Mouse (Mus musculus) MEL (cell line): ENCODE data around the gene Zcchc24. TPM values are rescaled to one million over a fixed set of nuclear protein-coding genes. Genes with fewer than 3 reads are reported as not detected.

Experiments
- DNase-seq: peaks from one replicate; pipeline ENCODE4 v3.0.0; 2011; ENCODE audit warnings: low read depth, low spot score
- H3K27ac ChIP-seq: 2 replicates; pipeline ENCODE4 v1.5.1; 2012; ENCODE audit warnings: low read depth, mild to moderate bottlenecking, control low read depth, low read length, moderate library complexity; ENCODE audit not compliant: control insufficient read depth
- H3K27me3 ChIP-seq, 2 experiments: fragments of 150-350 bp in 1 of 2; sonication (generic) in 1 of 2; 2 replicates each; pipeline ENCODE4 v1.6.1; 2012; ENCODE audit warnings: low read length in 2 of 2, mild to moderate bottlenecking in 2 of 2, improper control_type of control experiment in 1 of 2, moderate library complexity in 1 of 2; ENCODE audit not compliant: insufficient read depth in 2 of 2, control insufficient read depth in 1 of 2
- H3K36me3 ChIP-seq, 2 experiments: 2 replicates each; pipeline ENCODE4 v1.6.1; 2012 to 2014; ENCODE audit warnings: low read length in 2 of 2, improper control_type of control experiment in 1 of 2, inconsistent platforms in 1 of 2, mild to moderate bottlenecking in 1 of 2; ENCODE audit not compliant: insufficient read depth in 2 of 2, control insufficient read depth in 1 of 2
- H3K4me1 ChIP-seq, 2 experiments: fragments of 150-350 bp in 1 of 2; sonication (generic) in 1 of 2; 2 replicates each; pipeline ENCODE4 v1.6.1; 2012; ENCODE audit warnings: low read length in 2 of 2, improper control_type of control experiment in 1 of 2, mild to moderate bottlenecking in 1 of 2; ENCODE audit not compliant: insufficient read depth in 2 of 2, control insufficient read depth in 1 of 2
- H3K4me3 ChIP-seq, 2 experiments: fragments of 150-350 bp in 1 of 2; sonication (generic) in 1 of 2; 2 replicates each; pipeline ENCODE4 v1.5.1; 2012; ENCODE audit warnings: low read depth in 2 of 2, low read length in 2 of 2, mild to moderate bottlenecking in 2 of 2, moderate library complexity in 2 of 2, control low read depth in 1 of 2, improper control_type of control experiment in 1 of 2; ENCODE audit not compliant: control insufficient read depth in 1 of 2, insufficient read depth in 1 of 2
- H3K79me2 ChIP-seq: 2 replicates; pipeline ENCODE4 v1.6.1; 2012; ENCODE audit warnings: mild to moderate bottlenecking, low read length, moderate library complexity; ENCODE audit not compliant: control insufficient read depth, poor library complexity, insufficient read depth
- H3K9ac ChIP-seq: 2 replicates; pipeline ENCODE4 v1.6.1; 2012; ENCODE audit warnings: low read depth, mild to moderate bottlenecking, control low read depth, low read length, moderate library complexity; ENCODE audit not compliant: control insufficient read depth, poor library complexity, severe bottlenecking
- H3K9me3 ChIP-seq: fragments of 150-350 bp; sonication (generic); replicated peaks from 2 replicates; pipeline ENCODE4 v1.6.1; 2012; ENCODE audit warnings: mild to moderate bottlenecking, low read length, improper control_type of control experiment, moderate library complexity; ENCODE audit not compliant: insufficient read depth
- BHLHE40 ChIP-seq: IDR thresholded peaks from 2 replicates; pipeline ENCODE4 v1.6.1; 2012; ENCODE audit warnings: low read depth, mild to moderate bottlenecking, inconsistent platforms, low read length, improper control_type of control experiment, borderline replicate concordance
- CHD2 ChIP-seq: IDR thresholded peaks from 2 replicates; pipeline ENCODE4 v1.6.1; 2011; ENCODE audit warnings: low read length, improper control_type of control experiment
- E2F4 ChIP-seq: IDR thresholded peaks from 2 replicates; pipeline ENCODE4 v1.6.1; 2011; ENCODE audit warnings: low read depth, low read length, improper control_type of control experiment, borderline replicate concordance
- GABPA ChIP-seq: IDR thresholded peaks from 2 replicates; pipeline ENCODE4 v1.6.1; 2012; ENCODE audit warnings: low read depth, mild to moderate bottlenecking, inconsistent platforms, low read length, improper control_type of control experiment, moderate library complexity
- GATA1 ChIP-seq: IDR thresholded peaks from 2 replicates; pipeline ENCODE4 v1.6.1; 2011; ENCODE audit warnings: low read depth, low read length, improper control_type of control experiment
- HCFC1 ChIP-seq: IDR thresholded peaks from 2 replicates; pipeline ENCODE4 v1.6.1; 2012; ENCODE audit warnings: low read depth, mild to moderate bottlenecking, inconsistent platforms, low read length, improper control_type of control experiment, moderate library complexity
- JUND ChIP-seq: IDR thresholded peaks from 2 replicates; pipeline ENCODE4 v1.6.1; 2011; ENCODE audit warnings: low read depth, mild to moderate bottlenecking, improper control_type of control experiment, low read length
- MAZ ChIP-seq: IDR thresholded peaks from 2 replicates; pipeline ENCODE4 v1.6.1; 2012; ENCODE audit warnings: low read depth, mild to moderate bottlenecking, inconsistent platforms, low read length, improper control_type of control experiment
- MEF2A ChIP-seq: IDR thresholded peaks from 2 replicates; pipeline ENCODE4 v1.6.1; 2014; ENCODE audit warnings: low read depth, mild to moderate bottlenecking, inconsistent platforms, low read length, improper control_type of control experiment; ENCODE audit not compliant: poor library complexity, insufficient replicate concordance, severe bottlenecking; ENCODE audit errors: extremely low read depth
- MXI1 ChIP-seq: IDR thresholded peaks from 2 replicates; pipeline ENCODE4 v1.6.1; 2011; ENCODE audit warnings: mild to moderate bottlenecking, low read depth, low read length, improper control_type of control experiment
- NRF1 ChIP-seq: IDR thresholded peaks from 2 replicates; pipeline ENCODE4 v1.6.1; 2014; ENCODE audit warnings: low read depth, mild to moderate bottlenecking, inconsistent platforms, low read length, improper control_type of control experiment, moderate library complexity; ENCODE audit not compliant: poor library complexity, insufficient read depth, severe bottlenecking
- POLR2A ChIP-seq, 2 experiments: IDR thresholded peaks; 2 replicates each; pipeline ENCODE4 v1.6.1; 2011 to 2012; ENCODE audit warnings: low read length in 2 of 2, mild to moderate bottlenecking in 2 of 2, control low read depth in 1 of 2, improper control_type of control experiment in 1 of 2, low read depth in 1 of 2, moderate library complexity in 1 of 2; ENCODE audit not compliant: control insufficient read depth in 1 of 2, insufficient read depth in 1 of 2, poor library complexity in 1 of 2
- POLR2AphosphoS5 ChIP-seq: IDR thresholded peaks from 2 replicates; pipeline ENCODE4 v1.6.1; 2012; ENCODE audit warnings: low read depth, borderline replicate concordance, mild to moderate bottlenecking, inconsistent platforms, low read length, moderate library complexity, mixed read lengths
- RCOR1 ChIP-seq: IDR thresholded peaks from 2 replicates; pipeline ENCODE4 v1.6.1; 2012; ENCODE audit warnings: low read depth, mild to moderate bottlenecking, inconsistent platforms, low read length, improper control_type of control experiment
- SMC3 ChIP-seq: IDR thresholded peaks from 2 replicates; pipeline ENCODE4 v1.6.1; 2011; ENCODE audit warnings: low read depth, low read length, improper control_type of control experiment
- UBTF ChIP-seq: IDR thresholded peaks from 2 replicates; pipeline ENCODE4 v1.6.1; 2012; ENCODE audit warnings: low read depth, mild to moderate bottlenecking, inconsistent platforms, low read length, improper control_type of control experiment, moderate library complexity, borderline replicate concordance; ENCODE audit not compliant: insufficient read depth
- USF1 ChIP-seq: IDR thresholded peaks from 2 replicates; pipeline ENCODE4 v1.6.1; 2014; ENCODE audit warnings: low read depth, mild to moderate bottlenecking, inconsistent platforms, low read length, improper control_type of control experiment, moderate library complexity
- USF2 ChIP-seq, 2 experiments: IDR thresholded peaks; 2 replicates each; pipeline ENCODE4 v1.6.1; 2011 to 2012; ENCODE audit warnings: improper control_type of control experiment in 2 of 2, low read length in 2 of 2, borderline replicate concordance in 1 of 2, inconsistent platforms in 1 of 2, low read depth in 1 of 2, mild to moderate bottlenecking in 1 of 2; ENCODE audit not compliant: insufficient read depth in 1 of 2
- ZC3H11A ChIP-seq: IDR thresholded peaks from 2 replicates; pipeline ENCODE4 v1.6.1; 2012; ENCODE audit warnings: low read depth, mild to moderate bottlenecking, inconsistent platforms, low read length, improper control_type of control experiment
- ZKSCAN1 ChIP-seq: IDR thresholded peaks from 2 replicates; pipeline ENCODE4 v1.6.1; 2012; ENCODE audit warnings: low read depth, mild to moderate bottlenecking, inconsistent platforms, low read length, improper control_type of control experiment, moderate library complexity
- ZMIZ1 ChIP-seq: IDR thresholded peaks from 2 replicates; pipeline ENCODE4 v1.6.1; 2012; ENCODE audit warnings: low read depth, mild to moderate bottlenecking, inconsistent platforms, low read length, improper control_type of control experiment, moderate library complexity
- polyA plus RNA-seq, 2 experiments: library from polyadenylated mRNA; stranded (reverse) in 1 of 2; unstranded in 1 of 2; fragments of >175 nt in 1 of 2; fragments of >200 nt in 1 of 2; gene quantifications; 2 replicates each; pipeline versions ENCODE4 v1.2.1 to v1.2.4; 2012; ENCODE audit warnings: low replicate concordance in 2 of 2, low read depth in 1 of 2; ENCODE audit not compliant: insufficient read length in 2 of 2, insufficient read depth in 1 of 2, missing spikeins in 1 of 2
- total RNA-seq: library from RNA; depleted of rRNA; stranded (reverse); fragments of 300-350 nt; gene quantifications from 2 replicates; pipeline ENCODE4 v1.2.3, GENCODE M21; 2012

The Zcchc24 gene
- total and polyA plus RNA-seq, 3 experiments = 2.3 to 8.7 TPM; not detected in 1

GRCm38 (mm10) chr14:25773039-25773438 lies 4.2 kb upstream of the Zcchc24 start:
- H3K4me3 ChIP-seq = no peak overlapping the region
- DNase-seq = no peak
- H3K4me1 ChIP-seq = no peaks in the 10 kb centered on the region
- H3K9me3 ChIP-seq = no peaks in the 10 kb centered on the region
- H3K9ac ChIP-seq = no peak overlapping the region
- no peaks in the 10 kb centered on the region; the same call in 1 of the 2 replicates for H3K79me2 ChIP-seq
- H3K27ac ChIP-seq = no peak overlapping the region
- no peak for TF ChIP-seq USF2 (IDR thresholded peaks at IDR 0.05; ENCODE audit: borderline replicate concordance in 1 of 2, insufficient read depth in 1 of 2, low read depth in 1 of 2, low read length in 2 of 2)
- TF ChIP-seq CHD2 = no peak
- TF ChIP-seq ZKSCAN1 = no peak
- TF ChIP-seq NRF1 = no peak
- 0 out of 4 replicates have a peak, but pooled peaks cover 0 to 1% of the 10 kb centered on the region in 2 experiments for H3K27me3 ChIP-seq
- peaks cover 0 to 2% of the 10 kb centered on the region in 2 experiments; a peak in 2 of 4 replicates for H3K36me3 ChIP-seq

- 0 out of 4 replicates have a peak, but pooled peaks cover 0 to 1% of the 10 kb centered on the region in 2 experiments for H3K27me3 ChIP-seq
- peak overlapping the region; percentile 26; the same call in 1 of the 2 replicates for H3K9ac ChIP-seq
- H3K9me3 ChIP-seq = no peaks in the 10 kb centered on the region
- peaks cover 0 to 3% of the 10 kb centered on the region in 2 experiments; a peak in 2 of 4 replicates for H3K4me1 ChIP-seq
- peak overlapping the region; percentile 29 to 73; a peak in 3 of 4 replicates for H3K4me3 ChIP-seq
- DNase-seq = no peak
- H3K27ac ChIP-seq = no peak overlapping the region
- TF ChIP-seq BHLHE40 (no peak), MAZ (0 out of 2 replicates have a peak, but pooled peaks have one; percentile 34), GATA1 (no peak)
- peaks cover 1% of the 10 kb centered on the region; the same call in 1 of the 2 replicates for H3K79me2 ChIP-seq
- peaks cover 0 to 2% of the 10 kb centered on the region in 2 experiments; a peak in 2 of 4 replicates for H3K36me3 ChIP-seq
Measured at GRCm38 (mm10) chr14:25769626-25770306, 927 bp upstream of the Zcchc24 start.

GRCm38 (mm10) chr14:25768261-25768893 lies 462 bp downstream of the Zcchc24 start:
- DNase-seq = peak; percentile 79
- H3K79me2 ChIP-seq = peaks cover 1% of the 10 kb centered on the region; the same call in 1 of the 2 replicates
- peak overlapping the region; percentile 68 for H3K9ac ChIP-seq
- peak overlapping the region; percentile 66 to 74 for H3K4me3 ChIP-seq
- peak overlapping the region; percentile 14; the same call in 1 of the 2 replicates for H3K27ac ChIP-seq
- TF ChIP-seq MEF2A (no peak), ZMIZ1 (no peak), GABPA (no peak), UBTF (peak; percentile 85; the same call in 1 of the 2 replicates), JUND (no peak), USF1 (no peak), BHLHE40 (no peak), ZC3H11A (no peak), E2F4 (no peak), RCOR1 (no peak), SMC3 (no peak), POLR2A (IDR thresholded peaks at IDR 0.05; ENCODE audit: control insufficient read depth in 1 of 2, insufficient read depth in 1 of 2, low read depth in 1 of 2, low read length in 2 of 2, poor library complexity in 1 of 2) (no peak), HCFC1 (0 out of 2 replicates have a peak, but pooled peaks have one; percentile 16), POLR2AphosphoS5 (no peak), MXI1 (peak; percentile 31; the same call in 1 of the 2 replicates)
- TF ChIP-seq, all 39 proteins: peak for 3
- Histone ChIP-seq H3K36me3 (peaks cover 0 to 2% of the 10 kb centered on the region in 2 experiments; a peak in 2 of 4 replicates), H3K4me1 (peaks cover 0 to 3% of the 10 kb centered on the region in 2 experiments; a peak in 2 of 4 replicates), H3K27me3 (no peaks in the 10 kb centered on the region), H3K9me3 (no peaks in the 10 kb centered on the region)
